Mouse (Mus musculus): Measurements from ENCODE around the gene Pcolce2.

The Pcolce2 gene

GRCm38 (mm10) chr9:95736238-95736637 lies 98.8 kb downstream of the Pcolce2 start:
- no peak for DNase-seq

GRCm38 (mm10) chr9:95744845-95745613 lies 107.6 kb downstream of the Pcolce2 start:
- DNase-seq: no peak

DNA sequence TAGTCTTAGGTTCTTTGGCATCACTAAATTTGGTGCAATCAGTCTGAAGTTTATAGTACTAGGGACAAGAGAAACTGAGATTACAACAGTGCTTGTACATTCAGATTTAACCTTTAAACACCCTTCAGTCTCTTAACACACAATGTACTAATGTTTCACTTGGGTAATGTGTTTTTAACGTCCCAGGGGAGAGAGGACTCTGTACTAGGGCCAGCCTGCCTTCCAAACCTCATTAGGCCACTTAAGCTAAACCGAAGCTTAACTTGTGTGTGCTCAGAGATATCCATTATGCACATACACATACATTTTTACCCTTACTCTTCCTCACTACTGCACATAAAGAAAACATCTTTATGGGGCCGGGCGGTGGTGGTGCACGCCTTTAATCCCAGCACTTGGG lies 109.9 kb downstream of the Pcolce2 start:
- DNase-seq: no peak
